Mouse (Mus musculus) heart, embryonic 14.5 days (tissue): ENCODE measurements around the gene Ppm1k. TPM values are rescaled to one million over a fixed set of nuclear protein-coding genes. Genes with fewer than 3 reads are reported as not detected.

ENCODE experiments used
- ATAC-seq: fragments of 200-750 bp; cut with Nextera tagmentation; 2 replicates; pipeline ENCODE4 v1.8.0; 2017; ENCODE audit warnings: low read depth, moderate TSS enrichment; ENCODE audit not compliant: insufficient number of reproducible peaks, insufficient read depth, low FRiP score
- H3K27ac ChIP-seq, 2 experiments: fragments of 200-500 bp in 1 of 2; fragments of 300-500 bp in 1 of 2; sonication (generic) in 1 of 2; replicated peaks in 1 of 2; 2 replicates each; pipeline ENCODE4 v1.5.1; 2012 to 2014; ENCODE audit warnings: low read depth in 2 of 2, low read length in 2 of 2, control low read depth in 1 of 2, mild to moderate bottlenecking in 1 of 2, mixed read lengths in 1 of 2; ENCODE audit not compliant: control insufficient read depth in 1 of 2, insufficient read depth in 1 of 2
- H3K27me3 ChIP-seq: fragments of 300-500 bp; sonication (generic); 2 replicates; pipeline ENCODE4 v1.6.1; 2014; ENCODE audit warnings: mild to moderate bottlenecking, low read length, control low read depth; ENCODE audit not compliant: control insufficient read depth, insufficient read depth
- H3K36me3 ChIP-seq: fragments of 300-500 bp; sonication (generic); 2 replicates; pipeline ENCODE4 v1.6.1; 2014; ENCODE audit warnings: mild to moderate bottlenecking, control low read depth, low read length, mixed read lengths; ENCODE audit not compliant: control insufficient read depth, insufficient read depth
- H3K4me1 ChIP-seq, 2 experiments: fragments of 200-500 bp in 1 of 2; fragments of 300-500 bp in 1 of 2; sonication (generic) in 1 of 2; 2 replicates each; pipeline ENCODE4 v1.6.1; 2012 to 2014; ENCODE audit warnings: low read length in 2 of 2, control low read depth in 1 of 2, mixed read lengths in 1 of 2; ENCODE audit not compliant: control insufficient read depth in 2 of 2, insufficient read depth in 2 of 2
- H3K4me2 ChIP-seq: fragments of 300-500 bp; sonication (generic); 2 replicates; pipeline ENCODE4 v1.6.1; 2014; ENCODE audit warnings: mild to moderate bottlenecking, low read length
- H3K4me3 ChIP-seq, 2 experiments: fragments of 200-500 bp in 1 of 2; fragments of 300-500 bp in 1 of 2; sonication (generic) in 1 of 2; 2 replicates each; pipeline ENCODE4 v1.5.1; 2012 to 2014; ENCODE audit warnings: low read length in 2 of 2, mild to moderate bottlenecking in 2 of 2, control low read depth in 1 of 2, low read depth in 1 of 2, moderate library complexity in 1 of 2; ENCODE audit not compliant: control insufficient read depth in 1 of 2, insufficient read depth in 1 of 2
- H3K9ac ChIP-seq: fragments of 300-500 bp; sonication (generic); 2 replicates; pipeline ENCODE4 v1.6.1; 2014; ENCODE audit warnings: mild to moderate bottlenecking, low read length
- H3K9me3 ChIP-seq: fragments of 300-500 bp; sonication (generic); 2 replicates; pipeline ENCODE4 v1.6.1; 2016; ENCODE audit warnings: low read length, control low read depth; ENCODE audit not compliant: control insufficient read depth
- WGBS: fragments of 180-500 bp; shearing (Covaris S2); extraction: QIAGEN DNeasy Blood & Tissue Kit; methylation state at CpG from one replicate; pipeline ENCODE4 v1.1.7; 2014; 5-methylcytosine and 5-hydroxymethylcytosine counted together
- polyA plus RNA-seq: library from polyadenylated mRNA; unstranded; fragments of >200 nt; fragmentation: Nextera tagmentation; extraction: Ambion mirVana; gene quantifications from 2 replicates; pipeline ENCODE4 v1.2.1, GENCODE M21; 2014

Ppm1k gene
- polyA plus RNA-seq, 1 experiment from 2014 or later: 17.2 TPM

GRCm38 (mm10) chr6:57531441-57531840 is 3.8 kb downstream of the Ppm1k start:
- Histone ChIP-seq H3K4me1 (peaks cover 9 to 26% of the 10 kb centered on the region in 2 experiments), H3K27ac (peak overlapping the region; percentile 78 to 83), H3K9ac (peak overlapping the region; percentile 34; the same call in 1 of the 2 replicates), H3K36me3 (no peaks in the 10 kb centered on the region), H3K4me3 (no peak overlapping the region; a peak in 1 of 4 replicates), H3K27me3 (no peaks in the 10 kb centered on the region), H3K4me2 (peak overlapping the region; percentile 53), H3K9me3 (no peaks in the 10 kb centered on the region)
- 33% methylated on average over 1 of the region's 1 CpGs for WGBS
- ATAC-seq: no peak

- Histone ChIP-seq H3K27me3 (no peaks in the 10 kb centered on the region), H3K4me3 (no peak overlapping the region), H3K27ac (peak overlapping the region in 1 of 2 experiments; percentile 83; a peak in 2 of 4 replicates), H3K4me1 (peaks cover 9 to 26% of the 10 kb centered on the region in 2 experiments), H3K9me3 (no peaks in the 10 kb centered on the region), H3K4me2 (peak overlapping the region; percentile 53), H3K9ac (no peak overlapping the region), H3K36me3 (no peaks in the 10 kb centered on the region)
- WGBS: 23% methylated on average over 4 of the region's 4 CpGs
- ATAC-seq: no peak
These were observed 4.3 kb downstream of the Ppm1k start for GRCm38 (mm10) chr6:57531011-57531410.

- 72% methylated on average over 1 of the region's 1 CpGs for WGBS
- no peak overlapping the region for H3K4me3 ChIP-seq
These were observed 5.9 kb downstream of the Ppm1k start for GRCm38 (mm10) chr6:57529336-57529845.

GRCm38 (mm10) chr6:57526933-57527332 is 8.3 kb downstream of the Ppm1k start:
- Histone ChIP-seq H3K4me1 (peaks cover 8 to 19% of the 10 kb centered on the region in 2 experiments), H3K9ac (no peak overlapping the region), H3K9me3 (no peaks in the 10 kb centered on the region), H3K27ac (no peak overlapping the region), H3K27me3 (no peaks in the 10 kb centered on the region), H3K4me3 (no peak overlapping the region), H3K36me3 (peaks cover 10% of the 10 kb centered on the region), H3K4me2 (no peak overlapping the region)
- no peak for ATAC-seq
- WGBS: 91% methylated on average over 2 of the region's 2 CpGs

More at GRCm38 (mm10) chr6:57529336-57529845, 5.9 kb downstream of the Ppm1k start:
- Histone ChIP-seq H3K36me3 (peaks cover 5% of the 10 kb centered on the region; the same call in 1 of the 2 replicates), H3K27me3 (no peaks in the 10 kb centered on the region), H3K9me3 (no peaks in the 10 kb centered on the region), H3K4me2 (no peak overlapping the region), H3K4me1 (peaks cover 9 to 26% of the 10 kb centered on the region in 2 experiments), H3K9ac (no peak overlapping the region), H3K27ac (no peak overlapping the region)
- no peak for ATAC-seq

- H3K27me3 ChIP-seq: no peaks in the 10 kb centered on the region
- 91% methylated on average over 10 of the region's 10 CpGs for WGBS
These were observed 10.5 kb downstream of the Ppm1k start for GRCm38 (mm10) chr6:57524742-57525141.

GRCm38 (mm10) chr6:57520749-57521652 is 14.3 kb downstream of the Ppm1k start:
- no peaks in the 10 kb centered on the region for H3K9me3 ChIP-seq
- no peak overlapping the region for H3K4me2 ChIP-seq
- peaks cover 22% of the 10 kb centered on the region for H3K36me3 ChIP-seq
- no peak overlapping the region for H3K27ac ChIP-seq
- H3K9ac ChIP-seq: no peak overlapping the region
- 87% methylated on average over 10 of the region's 10 CpGs for WGBS
- no peak overlapping the region for H3K4me3 ChIP-seq
- ATAC-seq: no peak
- H3K27me3 ChIP-seq: no peaks in the 10 kb centered on the region
- H3K4me1 ChIP-seq: peaks cover 4 to 5% of the 10 kb centered on the region in 2 experiments; a peak in 3 of 4 replicates

More at GRCm38 (mm10) chr6:57524742-57525141, 10.5 kb downstream of the Ppm1k start:
- H3K36me3 ChIP-seq: peaks cover 14% of the 10 kb centered on the region
- H3K27ac ChIP-seq: no peak overlapping the region
- H3K9me3 ChIP-seq: no peaks in the 10 kb centered on the region
- H3K4me3 ChIP-seq: no peak overlapping the region
- peaks cover 4 to 5% of the 10 kb centered on the region in 2 experiments; a peak in 3 of 4 replicates for H3K4me1 ChIP-seq
- no peak overlapping the region for H3K4me2 ChIP-seq
- H3K9ac ChIP-seq: no peak overlapping the region
- ATAC-seq: no peak

- H3K4me3 ChIP-seq: no peak overlapping the region
- H3K4me2 ChIP-seq: no peak overlapping the region
- H3K9ac ChIP-seq: no peak overlapping the region
- ATAC-seq: no peak
- H3K4me1 ChIP-seq: no peaks in the 10 kb centered on the region
- no peaks in the 10 kb centered on the region for H3K27me3 ChIP-seq
- no peak overlapping the region for H3K27ac ChIP-seq
- WGBS: 82% methylated on average over 4 of the region's 4 CpGs
- no peaks in the 10 kb centered on the region for H3K9me3 ChIP-seq
- H3K36me3 ChIP-seq: peaks cover 63% of the 10 kb centered on the region
These were observed 21.3 kb downstream of the Ppm1k start for GRCm38 (mm10) chr6:57514035-57514374.
